Mouse (Mus musculus) cerebellum, adult 9-10 months (tissue): Measurements from ENCODE around the gene Selplg.

Experiments
- DNase-seq: peaks from one replicate; pipeline ENCODE4 v3.0.0; 2022

The Selplg gene

DNA sequence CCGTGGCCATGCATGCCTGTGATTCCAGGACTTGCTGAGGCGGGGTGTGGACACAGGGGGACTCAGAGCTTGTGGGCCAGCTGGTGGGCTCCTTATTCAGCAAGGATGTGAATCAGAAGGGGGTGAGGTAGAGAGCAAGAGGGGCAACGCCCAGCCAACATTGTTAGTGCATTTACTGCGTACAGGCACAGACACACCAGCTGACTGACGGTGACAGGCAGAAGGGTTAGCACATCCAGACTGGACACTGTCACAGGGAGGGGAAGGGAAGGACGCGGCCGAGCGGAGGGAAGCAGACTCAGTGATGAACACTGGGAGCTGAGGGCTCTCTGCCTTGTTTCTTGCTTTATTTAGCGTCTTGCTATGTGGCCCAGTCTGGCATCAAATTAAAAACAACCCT lies 21.1 kb upstream of the Selplg start:
- DNase-seq = no peak

DNA sequence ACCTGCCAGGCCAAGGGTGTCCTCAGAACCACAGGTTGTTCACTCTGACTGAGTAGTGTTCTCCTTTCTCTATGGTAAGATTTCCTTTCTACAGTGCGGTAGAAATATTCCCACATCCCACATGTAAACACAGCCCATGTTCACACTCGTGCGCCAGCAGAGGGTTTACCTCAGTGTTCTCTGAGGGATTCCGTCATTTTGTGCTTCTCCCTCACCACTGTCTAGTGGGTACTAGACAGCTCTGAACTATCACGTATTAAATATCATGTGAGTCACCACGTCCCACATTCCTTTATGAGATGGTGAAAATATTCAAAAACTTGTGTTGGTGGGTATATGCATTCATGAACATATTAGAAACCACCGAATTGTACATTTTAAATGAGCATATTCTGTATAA lies 20.0 kb upstream of the Selplg start:
- DNase-seq = no peak

DNA sequence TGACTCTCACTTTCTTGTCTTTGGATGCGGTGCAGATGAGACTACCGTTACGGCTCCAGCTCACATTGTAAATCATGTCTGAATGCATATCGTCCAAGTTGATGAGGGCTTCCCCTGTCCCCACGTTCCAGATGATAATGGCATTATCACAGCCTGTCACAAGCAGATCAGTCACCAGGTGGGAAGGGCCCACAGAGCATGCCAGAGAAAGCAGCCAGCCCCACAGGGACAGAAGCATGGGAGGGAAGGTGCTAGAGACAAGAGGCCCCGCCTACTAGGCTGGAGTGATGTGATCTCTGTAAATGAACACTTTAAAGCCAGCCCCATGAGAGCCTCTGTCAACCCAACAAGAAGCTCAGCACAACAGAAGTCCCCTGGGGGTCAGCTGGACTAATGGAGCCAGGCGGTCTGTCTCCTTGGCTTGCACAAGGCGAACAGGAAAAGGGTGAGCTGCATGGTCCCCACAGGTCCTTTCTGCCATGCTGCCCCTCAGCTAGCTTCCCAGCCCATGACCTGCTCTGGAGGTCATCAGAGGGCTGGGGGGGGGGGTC lies 18.3 kb upstream of the Selplg start:
- no peak for DNase-seq

DNA sequence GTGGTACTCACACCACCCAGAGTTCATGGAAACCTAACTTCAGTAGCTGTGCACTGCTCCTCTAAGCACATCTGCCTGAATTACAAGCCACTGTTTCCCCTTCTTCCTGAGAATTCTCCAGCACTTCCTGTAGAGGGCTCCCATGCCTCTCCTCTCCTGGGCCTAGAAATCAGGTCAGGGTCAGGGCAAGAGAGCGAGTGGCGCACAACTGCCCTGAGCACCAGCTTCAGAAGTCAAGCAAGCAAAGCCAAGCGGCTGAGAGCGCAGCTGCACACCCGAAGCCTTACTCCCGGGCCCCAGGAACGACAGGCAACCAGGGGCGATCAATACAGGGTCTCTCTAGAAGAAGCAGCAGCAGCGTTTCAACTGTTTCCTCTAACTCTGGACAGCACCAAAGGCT lies 15.2 kb upstream of the Selplg start:
- DNase-seq = no peak

DNA sequence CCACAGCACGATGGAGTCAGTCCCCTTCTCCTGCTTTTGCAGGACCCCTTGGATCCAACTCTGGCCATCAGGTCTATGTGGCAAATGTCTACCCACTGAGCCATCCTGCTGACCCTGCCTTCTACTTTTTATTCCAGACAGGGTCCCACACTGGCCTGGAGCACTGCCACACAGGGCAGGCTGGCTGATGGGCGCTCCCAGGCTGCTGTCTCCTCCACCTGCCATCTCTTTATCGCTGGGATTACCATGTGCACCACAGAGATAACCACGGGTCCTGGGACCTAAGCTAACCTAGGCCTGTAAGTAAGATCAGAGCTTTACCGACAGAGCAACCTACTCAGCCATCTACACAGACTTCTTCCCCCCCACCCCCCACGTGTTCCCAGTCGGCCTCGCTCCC lies 14.2 kb upstream of the Selplg start:
- DNase-seq = no peak

DNA sequence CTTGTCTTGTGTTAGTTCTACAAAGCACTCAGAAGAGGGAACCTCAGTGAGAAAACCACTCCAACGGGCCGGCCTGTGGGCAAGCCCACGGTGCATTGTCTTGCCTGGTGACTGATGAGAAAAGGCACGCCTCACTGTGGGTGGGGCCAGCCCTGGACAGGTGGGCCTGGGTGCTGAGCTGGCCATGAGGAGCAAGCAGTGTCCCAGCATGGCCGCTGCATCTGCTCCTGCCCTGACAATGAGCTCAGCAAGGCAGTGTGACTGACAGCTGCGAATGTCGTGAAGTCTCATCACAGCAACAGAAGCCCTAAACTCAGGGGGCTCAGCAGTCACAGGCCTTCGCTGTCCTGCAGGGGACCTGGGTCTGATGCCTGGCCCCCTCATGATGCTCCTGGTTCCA lies 13.2 kb upstream of the Selplg start:
- DNase-seq = no peak

DNA sequence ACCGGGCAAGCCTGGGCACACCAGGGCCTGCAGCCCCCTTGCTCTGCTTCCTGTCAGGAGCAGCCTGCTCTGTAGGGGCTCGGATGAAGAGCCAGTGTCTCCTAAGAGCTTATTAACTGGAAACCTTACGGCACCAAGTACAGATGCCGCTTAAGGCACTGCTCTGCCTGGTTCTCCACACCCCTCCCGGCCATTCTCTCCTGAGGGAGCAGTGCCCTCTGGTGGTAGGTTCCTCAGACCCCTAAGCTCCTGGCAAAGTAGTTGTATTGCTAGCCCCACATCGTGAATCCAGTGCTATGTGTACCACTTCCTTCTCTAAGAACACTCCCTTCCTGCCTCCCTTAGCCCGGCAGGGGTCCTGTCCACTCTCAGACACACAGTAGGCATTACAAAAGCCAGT lies 12.3 kb upstream of the Selplg start:
- DNase-seq = no peak

DNA sequence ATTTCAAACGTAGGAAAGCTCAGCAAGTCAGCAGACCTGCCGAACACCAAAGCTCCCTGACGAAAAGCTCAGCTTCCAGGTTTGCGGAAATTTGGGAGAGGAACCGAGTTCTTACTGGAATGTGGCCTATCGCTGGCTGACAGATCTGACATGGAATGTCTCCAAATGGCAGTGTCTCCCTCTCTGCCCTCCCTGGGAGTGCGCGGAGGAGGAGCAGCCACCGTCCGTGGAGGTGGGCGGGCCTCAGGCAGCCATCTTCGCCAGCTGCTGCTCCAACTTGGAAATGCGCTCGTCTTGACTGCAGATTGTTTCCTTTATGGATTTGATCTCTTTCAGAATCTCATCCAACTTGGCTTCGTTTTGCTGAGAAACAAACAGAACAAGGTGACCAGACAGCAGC lies 11.7 kb upstream of the Selplg start:
- DNase-seq = no peak

DNA sequence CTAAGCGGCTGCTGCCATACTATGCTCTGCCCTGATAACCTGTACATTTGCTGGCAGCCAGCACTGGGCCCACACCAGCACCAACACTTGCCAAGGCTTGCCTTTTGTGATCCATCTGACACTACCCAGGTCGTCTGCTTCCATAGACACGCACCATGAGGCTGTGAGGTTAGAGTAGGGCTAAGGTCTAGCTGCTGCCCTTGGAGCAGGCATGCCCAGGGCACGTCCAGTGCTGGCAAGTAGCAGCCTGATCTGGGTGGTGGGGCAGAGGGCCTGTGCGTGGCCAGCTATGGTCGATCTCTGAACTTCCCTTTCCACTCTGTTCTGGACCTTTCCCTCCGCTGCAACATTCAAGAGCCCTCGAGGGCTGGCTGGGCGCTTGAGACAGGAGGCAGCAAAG lies 10.5 kb upstream of the Selplg start:
- no peak for DNase-seq

DNA sequence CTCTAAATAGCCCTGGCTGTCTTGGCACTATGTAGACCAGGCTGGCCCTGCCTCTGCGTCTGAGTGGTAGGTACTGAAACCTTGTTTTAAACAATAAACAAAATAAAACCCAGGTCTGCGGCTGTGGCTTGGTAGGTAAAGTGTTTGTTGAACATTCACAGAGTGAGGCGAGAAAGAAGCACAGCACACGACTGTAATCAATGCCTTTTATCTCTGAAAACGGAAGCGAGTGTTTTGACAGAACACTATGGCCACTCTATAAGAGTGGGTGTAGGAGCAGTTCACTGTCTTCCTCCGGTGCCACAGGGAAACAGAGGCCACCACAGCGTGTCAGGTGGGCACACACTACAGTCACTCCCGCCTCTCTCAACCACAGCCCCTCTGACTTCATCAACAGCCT lies 9.8 kb upstream of the Selplg start:
- no peak for DNase-seq

DNA sequence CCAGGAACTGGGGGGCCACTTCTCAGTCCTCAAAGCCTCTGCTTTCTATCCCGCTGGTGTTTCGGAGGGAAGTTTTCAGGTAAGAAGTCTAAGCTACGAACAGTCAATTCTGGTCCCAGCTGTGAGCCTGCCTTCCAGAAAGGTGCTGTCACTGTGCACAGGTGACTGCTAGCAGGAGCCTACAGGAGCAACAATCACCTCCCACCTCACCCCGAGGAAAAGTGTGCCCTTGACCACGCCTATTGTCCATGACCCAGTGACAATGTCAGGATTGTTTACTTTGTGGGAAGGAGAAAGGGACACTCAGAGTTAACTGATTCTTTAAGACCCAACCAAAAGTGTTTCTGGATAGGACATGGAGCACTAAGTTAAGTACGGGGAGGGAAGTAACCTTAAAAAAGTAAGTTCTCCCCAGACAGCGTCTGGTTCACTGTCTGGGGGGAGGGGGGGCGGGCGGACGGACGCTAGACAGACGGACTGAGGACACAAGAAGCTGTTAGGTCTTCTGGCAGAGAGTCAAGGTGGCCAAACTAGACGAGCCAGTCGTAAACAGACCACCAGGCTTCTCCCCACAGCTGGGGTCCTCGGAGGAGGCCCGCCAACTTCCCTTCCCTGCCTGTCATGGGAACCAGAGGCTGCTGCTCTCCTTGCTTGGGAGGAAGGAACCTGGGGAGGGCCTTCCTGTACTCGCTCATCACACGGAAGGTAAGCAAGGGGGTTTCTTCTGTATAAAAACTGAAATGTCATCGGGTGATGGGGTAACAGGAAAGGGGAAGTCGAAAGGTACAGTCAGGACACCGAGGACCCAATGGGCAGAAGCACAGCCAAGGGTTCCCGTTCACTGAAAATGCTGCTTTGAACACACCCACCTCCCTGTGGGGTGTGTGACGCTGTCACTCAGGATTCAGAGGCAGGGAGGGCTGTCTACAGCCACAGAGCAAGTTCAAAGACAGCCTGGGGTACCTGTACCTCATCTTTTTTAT lies 9.1 kb upstream of the Selplg start:
- DNase-seq = no peak

DNA sequence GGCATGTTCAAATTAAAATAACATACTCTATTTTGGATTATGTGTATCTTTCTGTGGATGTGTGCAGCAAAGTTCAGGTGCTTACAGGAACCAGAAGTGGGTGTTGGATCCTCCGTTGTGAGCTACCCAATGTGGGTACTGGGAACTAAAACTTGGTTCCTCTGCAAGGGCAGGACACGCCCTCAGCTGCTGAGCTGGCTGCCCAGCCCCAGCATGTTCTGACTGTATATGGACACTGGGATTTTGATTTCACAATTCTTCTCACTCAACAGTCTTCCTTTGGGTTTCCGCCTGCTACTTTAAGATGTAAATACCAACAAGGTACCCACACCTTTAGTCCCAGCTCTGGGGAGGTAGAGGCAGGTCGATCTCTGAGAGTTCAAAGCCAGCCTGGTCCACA lies 8.0 kb upstream of the Selplg start:
- DNase-seq = no peak

DNA sequence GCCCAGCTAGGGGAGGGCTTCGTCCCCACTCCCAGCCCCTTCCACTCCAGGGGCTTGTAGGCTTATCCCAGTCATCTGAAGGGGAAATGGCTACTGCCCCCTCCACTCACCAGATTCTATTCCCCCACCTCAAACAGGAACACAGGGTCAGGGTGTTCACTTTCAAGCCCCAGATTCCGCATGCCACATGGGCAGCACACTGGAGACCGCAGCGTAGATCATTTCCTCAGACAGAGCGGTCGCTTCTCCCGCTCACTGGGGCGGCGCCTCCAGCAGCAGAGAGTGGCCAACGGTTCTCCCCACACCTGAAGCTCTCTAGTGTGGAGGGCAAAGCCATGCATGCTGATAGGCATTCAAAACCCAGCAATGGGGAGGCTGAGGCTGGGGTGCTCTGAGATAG lies 4.5 kb upstream of the Selplg start:
- DNase-seq = no peak

DNA sequence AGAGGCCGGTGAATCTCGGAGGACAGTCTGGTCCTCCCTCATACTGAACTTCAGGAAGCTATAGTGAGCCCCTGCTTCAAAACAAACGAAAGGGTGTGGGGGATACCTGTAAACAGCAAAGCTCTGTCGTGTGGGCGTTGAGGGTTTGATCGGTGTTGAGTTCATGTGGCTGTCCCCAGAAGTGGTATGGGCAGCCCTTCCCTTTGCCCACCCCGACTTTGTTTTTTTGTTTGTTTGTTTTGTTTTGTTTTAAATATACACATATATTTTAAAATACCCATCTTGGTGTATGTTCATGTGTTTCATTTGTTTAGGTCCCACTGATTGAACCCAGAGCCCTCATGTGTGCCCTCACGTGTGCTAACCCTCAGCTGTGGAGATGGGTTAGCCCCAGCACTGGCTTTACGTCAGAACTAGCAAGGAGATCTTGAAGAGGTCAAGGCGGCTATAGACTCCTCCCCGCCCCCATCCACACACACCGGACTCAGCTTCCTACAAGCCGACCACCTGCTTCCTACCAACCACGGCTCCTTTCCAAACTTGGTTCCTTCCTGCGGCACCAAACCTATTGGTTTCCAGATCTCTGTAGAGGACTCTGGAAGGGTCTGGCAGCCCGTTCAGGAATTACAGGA lies 988 bp upstream of the Selplg start:
- DNase-seq = no peak

DNA sequence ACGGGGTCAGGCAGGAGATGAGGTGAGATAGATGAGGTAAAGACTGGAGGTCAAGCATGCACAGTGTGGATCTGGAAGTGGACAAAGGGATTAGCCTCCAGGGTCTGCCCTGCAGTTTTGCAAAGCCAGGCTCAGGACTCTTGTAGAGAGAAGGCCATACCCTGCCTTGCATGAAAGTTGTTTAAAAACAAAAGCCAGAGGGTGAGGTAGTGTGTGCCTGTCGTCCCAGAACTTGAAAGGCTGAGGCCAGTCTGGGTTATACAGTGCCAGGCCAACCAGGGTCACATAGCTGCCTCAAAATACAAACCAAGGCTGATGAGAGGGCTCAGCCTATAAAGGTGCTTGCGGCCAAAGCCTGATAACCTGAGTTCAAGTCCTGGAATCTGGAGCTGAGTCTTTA lies 703 bp downstream of the Selplg start:
- DNase-seq = no peak

DNA sequence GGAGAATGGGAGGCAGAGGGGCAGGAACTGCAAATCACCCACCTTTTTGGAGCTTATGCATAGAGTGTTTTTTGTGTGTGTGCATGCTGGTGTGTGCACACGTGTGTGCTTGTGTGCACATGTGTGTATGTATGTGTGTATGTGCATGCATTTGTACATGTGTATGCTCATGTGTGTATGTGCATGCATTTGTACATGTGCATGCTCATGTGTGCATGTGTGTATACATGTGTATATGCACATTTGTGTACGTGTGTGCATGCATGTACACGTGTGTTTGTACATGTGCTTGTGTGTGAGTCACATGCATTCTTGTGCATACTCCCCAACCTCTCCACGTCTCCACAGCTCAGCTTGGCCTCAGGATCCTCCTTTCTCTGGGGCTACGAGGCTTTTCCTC lies 1.6 kb downstream of the Selplg start:
- no peak for DNase-seq

DNA sequence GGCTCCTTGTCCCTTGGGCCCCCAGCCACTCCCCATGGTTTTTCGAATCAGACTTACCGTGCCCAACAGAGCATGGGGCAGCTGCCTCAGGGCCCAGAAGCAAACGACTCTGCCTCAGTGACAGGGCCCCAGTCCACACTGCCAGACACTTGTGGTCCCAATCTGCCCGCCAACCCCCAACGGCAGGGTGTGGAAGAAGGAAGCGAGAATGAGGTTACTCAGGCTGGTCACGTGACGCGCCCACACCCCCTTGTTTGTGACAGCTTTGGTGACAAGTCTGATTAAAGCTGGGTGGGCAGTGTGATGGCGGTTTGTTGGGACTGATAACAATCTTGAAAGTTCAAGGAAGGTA lies 2.2 kb downstream of the Selplg start:
- no peak for DNase-seq

DNA sequence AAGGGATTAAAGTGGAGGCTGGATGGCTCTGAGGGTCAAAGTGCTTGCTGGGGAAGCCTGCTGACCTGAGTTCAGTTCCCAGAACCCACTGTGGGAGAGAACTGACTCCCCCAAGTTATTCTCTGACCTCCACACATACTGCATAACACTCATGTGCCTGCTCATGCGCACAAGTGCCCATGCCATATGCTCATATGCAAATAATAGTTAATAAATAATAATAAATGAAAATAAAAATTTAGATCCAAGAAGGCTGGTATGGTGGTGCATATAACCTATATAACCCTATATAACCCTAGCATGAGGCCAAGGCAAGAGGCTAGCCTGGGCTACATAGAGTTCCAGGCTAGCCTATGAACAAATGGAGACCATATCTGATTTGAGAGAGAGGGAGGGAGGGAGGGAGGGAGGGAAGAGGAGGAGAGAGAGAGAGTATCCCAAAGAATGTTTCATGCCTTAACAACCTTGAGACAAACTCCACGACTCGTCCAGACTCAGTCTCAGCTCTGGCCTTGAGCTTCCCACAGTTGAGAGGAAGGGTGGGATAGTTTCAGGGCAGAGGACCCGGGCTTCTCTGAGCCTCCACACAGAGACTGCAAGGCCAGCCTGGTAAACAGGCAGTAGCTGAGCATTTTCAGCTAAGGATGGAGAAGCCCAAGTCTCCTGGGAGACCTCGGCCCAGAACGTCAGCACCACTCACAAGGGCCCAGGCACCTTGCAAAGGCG lies 2.7 kb downstream of the Selplg start:
- DNase-seq = no peak

DNA sequence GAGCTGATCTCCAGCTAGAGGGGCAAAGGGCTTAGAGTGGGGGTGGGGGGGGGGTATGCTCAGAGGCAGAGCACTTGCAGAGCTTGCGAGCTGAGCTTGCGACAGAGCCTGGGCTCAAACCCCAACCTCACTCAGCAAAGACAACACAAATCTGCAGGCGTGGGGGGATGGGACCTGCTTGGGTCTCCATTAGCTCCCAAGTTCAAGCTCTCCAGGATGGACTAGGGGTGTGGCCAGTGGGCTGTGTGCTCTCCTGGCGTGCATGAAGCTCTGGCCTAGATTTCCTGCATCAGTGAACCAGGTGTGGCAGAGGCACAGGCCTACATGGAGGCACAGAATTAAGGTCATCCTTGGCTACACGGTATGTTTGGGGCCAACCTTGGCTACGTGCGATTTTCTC lies 4.0 kb downstream of the Selplg start:
- DNase-seq = no peak

DNA sequence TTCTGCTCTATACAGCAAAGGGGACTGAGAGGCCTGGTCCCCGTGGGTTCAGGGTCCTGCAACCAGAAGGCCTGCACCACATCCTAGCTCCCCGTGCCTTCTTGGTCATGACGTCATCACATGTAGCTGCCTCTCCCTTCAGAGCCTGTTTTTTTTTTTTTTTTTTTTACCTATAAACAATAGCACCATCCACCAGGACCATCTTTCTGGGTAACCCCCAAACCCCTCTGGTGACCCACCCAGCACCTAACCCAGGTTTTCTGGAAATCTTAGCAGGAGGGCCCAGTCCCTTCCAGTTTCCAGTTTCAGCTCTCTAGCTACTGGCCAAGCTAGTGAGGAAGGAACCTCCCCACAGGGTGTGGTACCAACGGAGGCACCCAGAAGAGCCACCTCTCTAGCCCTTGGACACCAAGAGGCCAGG lies 4.4 kb downstream of the Selplg start:
- DNase-seq = no peak

DNA sequence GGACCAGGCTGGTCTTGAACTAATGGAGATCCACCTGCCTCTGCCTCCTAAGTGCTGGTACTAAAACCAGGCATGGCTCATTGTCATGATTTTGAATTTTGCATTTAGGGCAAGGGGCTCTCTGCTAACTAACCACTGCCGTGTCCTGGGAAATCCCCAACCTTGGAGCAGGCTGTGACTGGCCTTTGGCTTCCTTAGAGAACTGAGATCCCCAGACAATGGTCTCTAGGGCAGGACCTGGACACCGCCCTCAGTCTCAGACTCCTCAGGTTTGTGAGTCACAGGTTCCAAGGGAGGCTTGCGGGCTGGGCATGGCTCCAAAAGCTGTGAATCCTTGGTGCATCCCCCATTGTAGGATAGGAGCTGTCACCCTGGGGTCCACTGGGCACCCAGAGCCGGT lies 5.8 kb downstream of the Selplg start:
- no peak for DNase-seq

DNA sequence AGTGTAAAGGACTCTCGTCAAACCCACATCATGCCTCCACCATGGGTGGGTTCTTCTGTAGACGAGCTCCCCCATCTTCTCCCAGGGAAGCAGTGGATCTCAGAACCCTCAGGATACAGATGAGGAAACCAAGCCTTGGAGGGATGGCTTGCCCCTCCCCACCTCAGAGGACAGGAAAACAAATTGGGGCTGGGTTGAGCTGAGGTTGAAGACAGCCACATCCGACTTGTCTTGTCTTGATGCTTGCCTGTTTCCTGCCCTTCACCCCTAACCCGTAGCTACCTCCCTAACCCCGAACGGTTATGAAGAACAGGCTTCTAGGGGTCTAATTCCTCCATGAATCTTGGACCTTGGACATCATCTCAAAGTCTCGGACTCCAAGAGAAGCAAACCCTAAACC lies 6.9 kb downstream of the Selplg start:
- DNase-seq = no peak

DNA sequence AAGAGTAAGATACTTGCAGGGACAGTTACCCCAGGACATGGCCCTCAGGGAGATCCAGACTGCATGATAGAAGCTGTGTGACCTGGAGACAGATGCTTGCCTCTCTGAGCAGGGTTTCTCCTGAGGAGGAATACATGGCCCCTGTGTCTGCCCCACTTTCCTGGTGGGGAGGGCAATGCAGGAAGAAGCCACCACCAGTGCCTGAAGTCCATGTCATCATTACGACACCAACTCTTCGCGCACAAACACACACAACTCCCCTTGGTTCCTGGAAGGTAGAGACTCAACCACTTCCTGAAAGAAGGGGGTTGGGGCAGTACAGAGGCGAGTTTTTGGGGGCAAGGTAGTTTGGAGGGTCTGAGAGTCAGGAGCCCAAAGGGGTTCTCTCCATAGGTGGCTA lies 8.2 kb downstream of the Selplg start:
- DNase-seq = no peak

DNA sequence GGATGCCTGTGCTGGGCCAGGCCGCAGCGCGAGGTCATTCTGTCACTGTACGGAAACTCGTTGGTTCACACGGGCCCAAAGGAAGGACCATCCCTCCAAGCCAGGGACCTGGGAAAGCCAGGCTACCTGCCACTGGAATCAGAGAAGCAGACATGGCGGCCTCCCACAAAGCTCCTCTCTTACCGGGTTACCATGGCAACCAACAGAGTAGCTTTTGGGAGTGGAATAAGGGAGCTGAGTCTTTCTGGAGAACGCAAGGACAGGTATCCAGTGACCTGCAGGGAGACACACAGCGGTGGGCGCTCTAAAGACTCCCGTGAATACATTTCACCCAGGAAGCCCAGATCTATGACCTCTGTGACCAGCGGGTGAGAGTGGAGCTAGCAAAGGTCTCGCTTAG lies 13.9 kb downstream of the Selplg start:
- no peak for DNase-seq
